Mouse (Mus musculus) kidney, adult 18-20 months (tissue): Measurements from ENCODE around the gene Plcb1.
A peak's percentile ranks its signal among the peaks of the same experiment; 100 is the strongest.
"Not testable (repeated sequence)": the region's sequence is repeated elsewhere in the genome, so short reads cannot be mapped to it uniquely, and the experiment has no call there.

Source experiments
- DNase-seq: peaks from one replicate; pipeline ENCODE4 v3.0.0; 2021

The Plcb1 gene

GRCm38 (mm10) chr2:135328756-135329155 lies 542.9 kb downstream of the Plcb1 start:
- DNase-seq, result peak; percentile 6

GRCm38 (mm10) chr2:135329782-135330545 lies 544.1 kb downstream of the Plcb1 start:
- DNase-seq, result peak; percentile 17

- DNase-seq, result no peak
Measured at GRCm38 (mm10) chr2:135331868-135332267, 546.0 kb downstream of the Plcb1 start.

GRCm38 (mm10) chr2:135356311-135356710 lies 570.4 kb downstream of the Plcb1 start:
- DNase-seq, result no peak

- no peak for DNase-seq
Measured at GRCm38 (mm10) chr2:135361798-135362197, 575.9 kb downstream of the Plcb1 start.

GRCm38 (mm10) chr2:135362948-135363347 lies 577.1 kb downstream of the Plcb1 start:
- no peak for DNase-seq

GRCm38 (mm10) chr2:135370259-135370835 lies 584.5 kb downstream of the Plcb1 start:
- DNase-seq, result no peak

- DNase-seq, result not testable (repeated sequence)
Measured at GRCm38 (mm10) chr2:135380796-135381195, 594.9 kb downstream of the Plcb1 start.

- DNase-seq, result no peak
Measured at GRCm38 (mm10) chr2:135381396-135381795, 595.5 kb downstream of the Plcb1 start.

GRCm38 (mm10) chr2:135387990-135388389 lies 602.1 kb downstream of the Plcb1 start:
- DNase-seq, result peak; percentile 19

- no peak for DNase-seq
Measured at GRCm38 (mm10) chr2:135394698-135395097, 608.8 kb downstream of the Plcb1 start.

GRCm38 (mm10) chr2:135396375-135396774 lies 610.5 kb downstream of the Plcb1 start:
- DNase-seq, result no peak

GRCm38 (mm10) chr2:135397970-135398369 lies 612.1 kb downstream of the Plcb1 start:
- no peak for DNase-seq

GRCm38 (mm10) chr2:135399760-135400159 lies 613.9 kb downstream of the Plcb1 start:
- DNase-seq, result no peak

GRCm38 (mm10) chr2:135402916-135403315 lies 617.0 kb downstream of the Plcb1 start:
- no peak for DNase-seq

GRCm38 (mm10) chr2:135403344-135403743 lies 617.5 kb downstream of the Plcb1 start:
- DNase-seq, result no peak

GRCm38 (mm10) chr2:135404095-135404494 lies 618.2 kb downstream of the Plcb1 start:
- no peak for DNase-seq

GRCm38 (mm10) chr2:135409418-135410097 lies 623.7 kb downstream of the Plcb1 start:
- no peak for DNase-seq

- DNase-seq, result no peak
Measured at GRCm38 (mm10) chr2:135411675-135412074, 625.8 kb downstream of the Plcb1 start.

- DNase-seq, result no peak
Measured at GRCm38 (mm10) chr2:135415137-135415536, 629.3 kb downstream of the Plcb1 start.

- no peak for DNase-seq
Measured at GRCm38 (mm10) chr2:135419301-135419700, 633.4 kb downstream of the Plcb1 start.

GRCm38 (mm10) chr2:135434947-135435515 lies 649.2 kb downstream of the Plcb1 start:
- DNase-seq, result no peak

GRCm38 (mm10) chr2:135439034-135439433 lies 653.2 kb downstream of the Plcb1 start:
- DNase-seq, result no peak
